Mouse (Mus musculus) CH12.LX (cell line): ENCODE data around the gene St3gal3.

Experiments used
- CTCF ChIP-seq, 2 experiments: IDR thresholded peaks in 1 of 2; conservative IDR thresholded peaks in 1 of 2; 2 replicates each; pipeline ENCODE4 v1.5.1; 2011 to 2012; ENCODE audit warnings: low read depth in 2 of 2, low read length in 2 of 2, improper control_type of control experiment in 1 of 2, inconsistent platforms in 1 of 2, mild to moderate bottlenecking in 1 of 2, moderate library complexity in 1 of 2
- ELF1 ChIP-seq: IDR thresholded peaks from 2 replicates; pipeline ENCODE4 v1.6.1; 2014; ENCODE audit warnings: low read depth, mild to moderate bottlenecking, inconsistent platforms, low read length, improper control_type of control experiment
- MEF2A ChIP-seq: IDR thresholded peaks from 2 replicates; pipeline ENCODE4 v1.6.1; 2014; ENCODE audit warnings: low read depth, mild to moderate bottlenecking, inconsistent platforms, low read length, improper control_type of control experiment, borderline replicate concordance
- MYC ChIP-seq: IDR thresholded peaks from 2 replicates; pipeline ENCODE4 v1.6.1; 2011; ENCODE audit warnings: low read depth, mild to moderate bottlenecking, improper control_type of control experiment, low read length
- NRF1 ChIP-seq: IDR thresholded peaks from 2 replicates; pipeline ENCODE4 v1.6.1; 2014; ENCODE audit warnings: low read depth, mild to moderate bottlenecking, inconsistent platforms, low read length, improper control_type of control experiment, moderate library complexity
- POLR2A ChIP-seq: IDR thresholded peaks from 2 replicates; pipeline ENCODE4 v1.6.1; 2011; ENCODE audit warnings: low read depth, mild to moderate bottlenecking, improper control_type of control experiment, low read length
- TCF12 ChIP-seq: IDR thresholded peaks from 2 replicates; pipeline ENCODE4 v1.6.1; 2014; ENCODE audit warnings: low read depth, mild to moderate bottlenecking, inconsistent platforms, low read length, improper control_type of control experiment
- USF1 ChIP-seq: IDR thresholded peaks from 2 replicates; pipeline ENCODE4 v1.6.1; 2014; ENCODE audit warnings: low read depth, mild to moderate bottlenecking, inconsistent platforms, low read length, improper control_type of control experiment
- ZC3H11A ChIP-seq: IDR thresholded peaks from 2 replicates; pipeline ENCODE4 v1.6.1; 2012; ENCODE audit warnings: low read depth, mild to moderate bottlenecking, inconsistent platforms, low read length, improper control_type of control experiment

DNA sequence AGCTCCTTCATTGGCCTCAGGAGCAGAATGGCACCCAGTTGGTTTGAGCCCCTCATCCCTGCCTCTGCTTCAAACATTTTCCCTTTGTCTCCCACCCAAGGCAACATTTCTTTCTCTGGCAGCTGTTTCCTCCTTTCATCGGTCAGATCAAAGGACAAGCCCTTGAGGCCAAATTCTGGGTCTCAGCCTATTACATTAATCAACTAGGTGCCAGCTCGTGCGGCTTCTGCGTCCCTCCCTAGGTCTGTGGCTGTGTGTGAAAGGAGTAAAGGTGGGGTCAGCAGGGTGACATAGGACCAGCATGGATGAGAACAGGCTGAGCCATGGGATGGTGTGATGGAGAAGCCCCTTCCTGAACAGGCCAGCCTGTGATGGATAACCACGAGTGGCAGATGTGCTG is 191.4 kb downstream of the St3gal3 start:
- TF ChIP-seq POLR2A, result no peak
- no peak for TF ChIP-seq MEF2A
- no peak for TF ChIP-seq ELF1
- no peak for TF ChIP-seq TCF12
- no peak for TF ChIP-seq CTCF (conservative IDR thresholded peaks at IDR 0.05 in 1 of 2, IDR thresholded peaks at IDR 0.05 in 1 of 2; ENCODE audit: low read depth in 2 of 2, low read length in 2 of 2)
- TF ChIP-seq USF1, result no peak
- no peak for TF ChIP-seq MYC
- no peak for TF ChIP-seq ZC3H11A
- no peak for TF ChIP-seq NRF1
